Mouse (Mus musculus) myocyte (in vitro differentiated cells): ENCODE results near the gene 6430571L13Rik. TPM values are rescaled to one million over a fixed set of nuclear protein-coding genes. Genes with fewer than 3 reads are reported as not detected.
"Not testable (repeated sequence)": the region's sequence is repeated elsewhere in the genome, so short reads cannot be mapped to it uniquely, and the experiment has no call there.

Source experiments
- H3K27me3 ChIP-seq: one replicate; pipeline ENCODE4 v1.6.1; 2011; ENCODE audit not compliant: control insufficient read depth, insufficient read depth, insufficient read length
- H3K36me3 ChIP-seq: one replicate; pipeline ENCODE4 v1.6.1; 2011; ENCODE audit not compliant: control insufficient read depth, insufficient read depth
- H3K4me2 ChIP-seq: one replicate; pipeline ENCODE4 v1.6.1; 2011; ENCODE audit warnings: low read depth, control low read depth
- H3K4me3 ChIP-seq: one replicate; pipeline ENCODE4 v1.5.1; 2011; ENCODE audit warnings: mild to moderate bottlenecking, control low read depth, moderate library complexity
- H3K79me2 ChIP-seq: one replicate; pipeline ENCODE4 v1.6.1; 2011; ENCODE audit not compliant: control insufficient read depth, insufficient read depth
- H3ac ChIP-seq: one replicate; pipeline ENCODE4 v1.6.1; 2011; ENCODE audit not compliant: control insufficient read depth, insufficient read length
- CEBPB ChIP-seq: IDR thresholded peaks from 2 replicates; pipeline ENCODE4 v1.6.1; 2011; ENCODE audit warnings: mild to moderate bottlenecking, moderate library complexity; ENCODE audit not compliant: poor library complexity, insufficient read depth, severe bottlenecking
- E2F4 ChIP-seq: IDR thresholded peaks from one replicate; pipeline ENCODE4 v1.6.1; 2011; ENCODE audit warnings: mild to moderate bottlenecking, control low read depth, moderate library complexity; ENCODE audit not compliant: insufficient read depth
- MAX ChIP-seq: IDR thresholded peaks from one replicate; pipeline ENCODE4 v1.6.1; 2011; ENCODE audit warnings: low read depth, mild to moderate bottlenecking, control low read depth
- MYOD1 ChIP-seq, 3 experiments: IDR thresholded peaks; one replicate each; pipeline ENCODE4 v1.6.1; 2011; ENCODE audit warnings: control low read depth in 2 of 3, low read depth in 2 of 3, mild to moderate bottlenecking in 2 of 3, moderate library complexity in 1 of 3; ENCODE audit not compliant: insufficient read length in 2 of 3, control insufficient read depth in 1 of 3
- MYOG ChIP-seq, 3 experiments: IDR thresholded peaks; one replicate each; pipeline ENCODE4 v1.6.1; 2011; ENCODE audit warnings: control low read depth in 2 of 3, low read depth in 2 of 3, mild to moderate bottlenecking in 2 of 3; ENCODE audit not compliant: insufficient read length in 2 of 3, control insufficient read depth in 1 of 3, insufficient read depth in 1 of 3
- POLR2A ChIP-seq: IDR thresholded peaks from one replicate; pipeline ENCODE4 v1.6.1; 2011; ENCODE audit warnings: low read depth, mild to moderate bottlenecking, control low read depth, moderate library complexity; ENCODE audit not compliant: insufficient read length
- POLR2AphosphoS2 ChIP-seq: IDR thresholded peaks from one replicate; pipeline ENCODE4 v1.6.1; 2011; ENCODE audit warnings: low read depth, control low read depth; ENCODE audit not compliant: insufficient read length
- REST ChIP-seq: IDR thresholded peaks from one replicate; pipeline ENCODE4 v1.6.1; 2011; ENCODE audit warnings: mild to moderate bottlenecking, control low read depth, moderate library complexity; ENCODE audit not compliant: insufficient read depth, insufficient read length
- SRF ChIP-seq: IDR thresholded peaks from one replicate; pipeline ENCODE4 v1.6.1; 2011; ENCODE audit warnings: low read depth; ENCODE audit not compliant: control insufficient read depth, insufficient read length
- TCF12 ChIP-seq: IDR thresholded peaks from one replicate; pipeline ENCODE4 v1.6.1; 2011; ENCODE audit warnings: mild to moderate bottlenecking, control low read depth; ENCODE audit not compliant: poor library complexity, insufficient read depth, severe bottlenecking
- TCF3 ChIP-seq: IDR thresholded peaks from one replicate; pipeline ENCODE4 v1.6.1; 2011; ENCODE audit warnings: low read depth, control low read depth; ENCODE audit not compliant: insufficient read length
- USF1 ChIP-seq: IDR thresholded peaks from one replicate; pipeline ENCODE4 v1.6.1; 2011; ENCODE audit warnings: low read depth, mild to moderate bottlenecking, control low read depth, moderate library complexity
- polyA plus RNA-seq: library from polyadenylated mRNA; unstranded; fragments of >200 nt; fragmentation: generic; extraction: Trizol; gene quantifications from one replicate; pipeline ENCODE4 v1.2.1, GENCODE M21; 2012; ENCODE audit warnings: missing spikeins

Gene 6430571L13Rik
- polyA plus RNA-seq, 1 experiment = 0.38 TPM

GRCm38 (mm10) chr9:107303121-107303820 lies 37.1 kb upstream of the 6430571L13Rik start:
- Histone ChIP-seq H3K27me3 (no peaks in the 10 kb centered on the region), H3ac (no peak overlapping the region), H3K4me2 (no peak overlapping the region), H3K79me2 (no peaks in the 10 kb centered on the region), H3K36me3 (no peaks in the 10 kb centered on the region), H3K4me3 (no peak overlapping the region)
- no peak for TF ChIP-seq E2F4
- no peak for TF ChIP-seq TCF3
- no peak for TF ChIP-seq REST
- TF ChIP-seq TCF12 = no peak
- no peak for TF ChIP-seq USF1
- TF ChIP-seq SRF = no peak
- TF ChIP-seq MAX = no peak

- Histone ChIP-seq H3K36me3 (no peaks in the 10 kb centered on the region), H3K4me3 (no peak overlapping the region), H3K79me2 (no peaks in the 10 kb centered on the region), H3K27me3 (no peaks in the 10 kb centered on the region), H3ac (no peak overlapping the region), H3K4me2 (no peak overlapping the region)
- TF ChIP-seq TCF12 (no peak), MAX (no peak), USF1 (no peak), E2F4 (no peak), MYOG (IDR thresholded peaks at IDR 0.05; ENCODE audit: control insufficient read depth in 1 of 3, insufficient read depth in 1 of 3, insufficient read length in 2 of 3, low read depth in 2 of 3) (no peak), POLR2A (no peak)
These were observed 36.5 kb upstream of the 6430571L13Rik start for GRCm38 (mm10) chr9:107303900-107304299.

GRCm38 (mm10) chr9:107304383-107304782 lies 36.0 kb upstream of the 6430571L13Rik start:
- Histone ChIP-seq H3K4me2 (no peak overlapping the region), H3K79me2 (no peaks in the 10 kb centered on the region), H3K4me3 (no peak overlapping the region), H3K27me3 (no peaks in the 10 kb centered on the region), H3ac (no peak overlapping the region), H3K36me3 (no peaks in the 10 kb centered on the region)
- TF ChIP-seq REST (no peak), USF1 (no peak), CEBPB (no peak), TCF3 (no peak), MYOD1 (IDR thresholded peaks at IDR 0.05; ENCODE audit: control insufficient read depth in 1 of 3, insufficient read length in 2 of 3, low read depth in 2 of 3) (no peak), E2F4 (no peak), MYOG (IDR thresholded peaks at IDR 0.05; ENCODE audit: control insufficient read depth in 1 of 3, insufficient read depth in 1 of 3, insufficient read length in 2 of 3, low read depth in 2 of 3) (no peak), TCF12 (no peak), SRF (no peak), POLR2AphosphoS2 (no peak), POLR2A (no peak), MAX (no peak)

GRCm38 (mm10) chr9:107305012-107305411 lies 35.4 kb upstream of the 6430571L13Rik start:
- no peak for TF ChIP-seq USF1
- no peak for TF ChIP-seq CEBPB
- TF ChIP-seq POLR2AphosphoS2 = no peak
- no peak for TF ChIP-seq E2F4
- no peak for TF ChIP-seq MYOD1 (IDR thresholded peaks at IDR 0.05; ENCODE audit: control insufficient read depth in 1 of 3, insufficient read length in 2 of 3, low read depth in 2 of 3)
- TF ChIP-seq MYOG (IDR thresholded peaks at IDR 0.05; ENCODE audit: control insufficient read depth in 1 of 3, insufficient read depth in 1 of 3, insufficient read length in 2 of 3, low read depth in 2 of 3) = no peak
- no peak for TF ChIP-seq TCF12
- TF ChIP-seq MAX = no peak
- Histone ChIP-seq H3ac (no peak overlapping the region), H3K27me3 (no peaks in the 10 kb centered on the region), H3K4me2 (no peak overlapping the region), H3K79me2 (no peaks in the 10 kb centered on the region), H3K36me3 (no peaks in the 10 kb centered on the region), H3K4me3 (no peak overlapping the region)

GRCm38 (mm10) chr9:107305601-107306542 lies 34.5 kb upstream of the 6430571L13Rik start:
- no peak for TF ChIP-seq MYOG (IDR thresholded peaks at IDR 0.05; ENCODE audit: control insufficient read depth in 1 of 3, insufficient read depth in 1 of 3, insufficient read length in 2 of 3, low read depth in 2 of 3)
- TF ChIP-seq USF1 = no peak
- TF ChIP-seq REST = no peak
- TF ChIP-seq TCF3 = no peak
- no peak for TF ChIP-seq E2F4
- TF ChIP-seq POLR2AphosphoS2 = no peak
- no peak for TF ChIP-seq MAX
- TF ChIP-seq POLR2A = no peak
- no peak for TF ChIP-seq CEBPB
- no peak for TF ChIP-seq MYOD1 (IDR thresholded peaks at IDR 0.05; ENCODE audit: control insufficient read depth in 1 of 3, insufficient read length in 2 of 3, low read depth in 2 of 3)
- Histone ChIP-seq H3K27me3 (no peaks in the 10 kb centered on the region), H3K79me2 (no peaks in the 10 kb centered on the region), H3K4me3 (no peak overlapping the region), H3ac (no peak overlapping the region), H3K4me2 (no peak overlapping the region), H3K36me3 (no peaks in the 10 kb centered on the region)

- not testable (repeated sequence) for H3K4me2 ChIP-seq, H3ac ChIP-seq, H3K36me3 ChIP-seq, H3K27me3 ChIP-seq, H3K4me3 ChIP-seq, H3K79me2 ChIP-seq
These were observed 33.7 kb upstream of the 6430571L13Rik start for GRCm38 (mm10) chr9:107306673-107307072.
